Mouse (Mus musculus) midbrain, embryonic 13.5 days (tissue): ENCODE measurements around the gene Klrc1. TPM values are rescaled to one million over a fixed set of nuclear protein-coding genes. Genes with fewer than 3 reads are reported as not detected.

Experiments
- ATAC-seq: fragments of 200-750 bp; cut with Nextera tagmentation; 2 replicates; pipeline ENCODE4 v1.8.0; 2017; ENCODE audit warnings: mild to moderate bottlenecking, moderate TSS enrichment, moderate library complexity
- H3K27ac ChIP-seq: fragments of 300-500 bp; sonication (generic); 2 replicates; pipeline ENCODE4 v1.5.1; 2015; ENCODE audit warnings: inconsistent platforms, mild to moderate bottlenecking, moderate library complexity
- H3K27me3 ChIP-seq: fragments of 300-500 bp; sonication (generic); 2 replicates; pipeline ENCODE4 v1.6.1; 2015; ENCODE audit warnings: mild to moderate bottlenecking, inconsistent platforms
- H3K36me3 ChIP-seq: fragments of 300-500 bp; sonication (generic); 2 replicates; pipeline ENCODE4 v1.6.1; 2015; ENCODE audit warnings: mild to moderate bottlenecking, inconsistent platforms
- H3K4me1 ChIP-seq: fragments of 300-500 bp; sonication (generic); replicated peaks from 2 replicates; pipeline ENCODE4 v1.6.1; 2015; ENCODE audit warnings: inconsistent platforms
- H3K4me2 ChIP-seq: fragments of 300-500 bp; sonication (generic); replicated peaks from 2 replicates; pipeline ENCODE4 v1.6.1; 2015; ENCODE audit warnings: moderate library complexity, mild to moderate bottlenecking, inconsistent platforms
- H3K4me3 ChIP-seq: fragments of 300-500 bp; sonication (generic); replicated peaks from 2 replicates; pipeline ENCODE4 v1.5.1; 2015; ENCODE audit warnings: mild to moderate bottlenecking, inconsistent platforms
- H3K9ac ChIP-seq: fragments of 300-500 bp; sonication (generic); replicated peaks from 2 replicates; pipeline ENCODE4 v1.6.1; 2015; ENCODE audit warnings: mild to moderate bottlenecking, inconsistent platforms
- H3K9me3 ChIP-seq: fragments of 300-500 bp; sonication (generic); 2 replicates; pipeline ENCODE4 v1.6.1; 2016; ENCODE audit warnings: mild to moderate bottlenecking, inconsistent platforms
- WGBS: fragments of 180-500 bp; shearing (Covaris S2); methylation state at CpG from one replicate; pipeline ENCODE4 v1.1.7; 2015; 5-methylcytosine and 5-hydroxymethylcytosine counted together
- microRNA-seq: library from miRNA; unstranded; fragments of <30 nt; microRNA quantifications from one replicate; pipeline ENCODE4, GENCODE M21; 2016
- polyA plus RNA-seq: library from polyadenylated mRNA; unstranded; fragments of >200 nt; fragmentation: Nextera tagmentation; extraction: Ambion mirVana; gene quantifications from 2 replicates; pipeline ENCODE4 v1.2.1, GENCODE M21; 2015

Klrc1 gene
- polyA plus RNA-seq, 1 experiment from 2014 or later: not detected

DNA sequence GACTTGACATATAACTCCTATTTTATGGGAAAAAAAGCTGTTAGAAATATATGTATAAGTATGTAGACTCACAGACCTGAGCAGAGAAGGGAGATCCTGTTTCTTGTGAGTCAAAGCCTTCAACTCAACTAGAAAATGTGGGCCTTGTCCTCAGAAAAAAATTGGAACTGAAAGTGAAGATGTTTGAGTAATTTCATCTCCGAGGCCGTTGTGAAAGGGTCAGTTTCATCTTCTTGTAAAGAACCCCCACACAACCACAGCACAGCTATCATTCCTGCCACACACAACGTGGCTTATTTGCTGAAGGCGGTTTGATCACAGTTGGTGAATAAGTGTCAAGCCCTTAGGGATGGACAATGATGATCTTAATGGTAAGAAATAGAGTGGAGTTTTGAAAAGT lies 55.0 kb downstream of the Klrc1 start, which contains the start of gene Klrk1:
Klrk1 (minus strand) TSS at position 130 of the 400 bp plus-strand sequence.
- ATAC-seq: no peak
- H3K27me3 ChIP-seq: no peaks in the 10 kb centered on the region
- H3K9me3 ChIP-seq: no peaks in the 10 kb centered on the region
- H3K9ac ChIP-seq: no peak within 1 kb of the TSS
- H3K4me1 ChIP-seq: no peaks in the 10 kb centered on the region
- no peak within 1 kb of the TSS for H3K4me3 ChIP-seq
- H3K27ac ChIP-seq: no peak within 1 kb of the TSS
- no peak within 1 kb of the TSS for H3K4me2 ChIP-seq
- H3K36me3 ChIP-seq: no peaks in the 10 kb centered on the region
- 85% methylated on average over 4 of the region's 4 CpGs for WGBS

Small RNAs within 50 kb of the gene (microRNA-seq; reads per million reads assigned to microRNA genes)
- not detected for gene Mir680-1

Other genes starting within 250 kb of the Klrc1 start
- 1.7 and 1.8 TPM in 2 replicates for gene Clec1a, start 227.0 kb downstream of the Klrc1 start, polyA plus RNA-seq
- gene Olr1, start 171.8 kb downstream of the Klrc1 start, polyA plus RNA-seq: not detected in 2 replicates
- gene Tmem52b, start 166.4 kb downstream of the Klrc1 start, polyA plus RNA-seq: not detected in 2 replicates
- gene Gabarapl1, start 145.8 kb downstream of the Klrc1 start, polyA plus RNA-seq: 159 and 164 TPM in 2 replicates
- not detected in 2 replicates for gene Klre1, start 101.1 kb downstream of the Klrc1 start, polyA plus RNA-seq
- gene Klrd1, start 87.2 kb downstream of the Klrc1 start, polyA plus RNA-seq: not detected in 2 replicates
- gene Klrk1, start 55.1 kb downstream of the Klrc1 start, polyA plus RNA-seq: 0.22 and 0.38 TPM in 2 replicates
- not detected in 2 replicates for gene Klrc3, start 35.6 kb downstream of the Klrc1 start, polyA plus RNA-seq
- not detected in 2 replicates for gene Klrc2, start 18.3 kb downstream of the Klrc1 start, polyA plus RNA-seq
- gene Klri1, start 38.2 kb upstream of the Klrc1 start, polyA plus RNA-seq: not detected in 2 replicates
- not detected in 2 replicates for gene Klri2, start 61.5 kb upstream of the Klrc1 start, polyA plus RNA-seq
- not detected in 2 replicates for gene Gm156, start 105.3 kb upstream of the Klrc1 start, polyA plus RNA-seq
- not detected in 2 replicates for gene Gm17631, start 183.7 kb upstream of the Klrc1 start, polyA plus RNA-seq
- gene Klra17, start 197.7 kb upstream of the Klrc1 start, polyA plus RNA-seq: not detected in 2 replicates
- gene Klra5, start 238.7 kb upstream of the Klrc1 start, polyA plus RNA-seq: not detected in 2 replicates